8 mouse cellular contexts compared by ENCODE assay signal in genomic region chr17:29263840-29264633, GRCm38 (mm10). TPM values are rescaled to one million over a fixed set of nuclear protein-coding genes. Genes with fewer than 3 reads are reported as not detected.
A peak's percentile ranks its signal among the peaks of the same experiment; 100 is the strongest.
DNase-seq lines count a peak whose midpoint lies in the region; ATAC-seq lines count a peak whose summit lies in the region.

Gene Ppil1 (minus strand): TSS chr17:29264186.

- peak; percentile 78 for DNase-seq in T-cell, adult 2 months (ENCODE audit: low spot score)
- peak; percentile 87 to 88 for DNase-seq in cerebellum, postnatal 14 days
- DNase-seq in frontal cortex, postnatal 25 days (ENCODE audit: low spot score in 2 of 2), result peak; percentile 54 to 68
- peak; percentile 81 for DNase-seq in hindbrain, embryonic 14.5 days (ENCODE audit: low spot score)
- DNase-seq in left cerebral cortex, adult 18-20 months (ENCODE audit: low spot score in 2 of 2), result peak; percentile 76 to 77
- peak; percentile 84 for DNase-seq in right cerebral cortex, adult 18-20 months
- DNase-seq in urinary bladder, postnatal 25 days (ENCODE audit: low spot score), result peak; percentile 83

- peak within 1 kb of the TSS; percentile 71 for H3K4me3 ChIP-seq in hindbrain, embryonic 14.5 days (replicated peaks; ENCODE audit: low read length)
- peak within 1 kb of the TSS; percentile 74 for H3K4me3 ChIP-seq in macrophage (ENCODE audit: inconsistent target)

- H3K9me3 ChIP-seq in hindbrain, embryonic 14.5 days (ENCODE audit: control insufficient read depth, low read length), result no peaks in the 10 kb centered on the region

- peak within 1 kb of the TSS; percentile 73 for H3K9ac ChIP-seq in hindbrain, embryonic 14.5 days

- peaks cover 14% of the 10 kb centered on the region; the same call in 1 of the 2 replicates for H3K36me3 ChIP-seq in hindbrain, embryonic 14.5 days (replicated peaks; ENCODE audit: control insufficient read depth, insufficient read depth)
- 0 out of 2 replicates have a peak, but pooled peaks cover 5% of the 10 kb centered on the region for H3K36me3 ChIP-seq in macrophage (ENCODE audit: inconsistent target)

- peaks cover 42% of the 10 kb centered on the region for H3K79me2 ChIP-seq in macrophage (ENCODE audit: inconsistent target)

- H3K27ac ChIP-seq in hindbrain, embryonic 14.5 days, result peak within 1 kb of the TSS; percentile 97
- peak within 1 kb of the TSS; percentile 94 for H3K27ac ChIP-seq in macrophage

- H3K4me1 ChIP-seq in hindbrain, embryonic 14.5 days (replicated peaks; ENCODE audit: control insufficient read depth, insufficient read depth, low read length), result peaks cover 14% of the 10 kb centered on the region

- H3K4me2 ChIP-seq in hindbrain, embryonic 14.5 days (replicated peaks), result peak within 1 kb of the TSS; percentile 61

- ATAC-seq in hindbrain, embryonic 14.5 days (ENCODE audit: low FRiP score), result peak; percentile 71

- no peaks in the 10 kb centered on the region for H3K27me3 ChIP-seq in hindbrain, embryonic 14.5 days (ENCODE audit: control insufficient read depth, insufficient read depth, low read length)

- WGBS in hindbrain, embryonic 14.5 days, result 8% methylated on average over 38 of the region's 38 CpGs
- WGBS in macrophage (ENCODE audit: missing documents), result 8% methylated on average over 38 of the region's 38 CpGs

RNA-seq across cellular contexts. Expression of gene Ppil1, which starts in this region (rescaled TPM):
- polyA plus RNA-seq in hindbrain, embryonic 14.5 days (2014; fragmentation: Nextera tagmentation; extraction: Ambion mirVana), result 101 TPM in 2 replicates
- 10 to 100 TPM; 17.9 to 19.3 TPM for total RNA-seq in left cerebral cortex, adult 18-20 months (2021)
- total RNA-seq in macrophage (2018; cell fraction: chromatin; rRNA removed), result 10 to 100 TPM in 10 of 26 experiments, 1 to 10 TPM in 14, not detected in 2; 2.3 to 18.1 (median 7.2) TPM
- 10 to 100 TPM in 23 of 26 experiments, 1 to 10 TPM in 3; 8.2 to 23.2 (median 14.9) TPM for total RNA-seq in macrophage (2018; cell fraction: cytosol; rRNA removed)
- total RNA-seq in macrophage (2018; cell fraction: nucleus; rRNA removed), result 10 to 100 TPM in 8 of 26 experiments, 1 to 10 TPM in 18; 1.3 to 21.1 (median 5.9) TPM
- polyA plus RNA-seq in macrophage (2018), result 10.6 to 36.8 TPM (median 15.8 TPM) in 3 replicates

Comparison
In these comparisons a context has a peak if more than half of its experiments do, and no peak if none do; other contexts are left out.
1. Peak in every context shown above with its lines: DNase-seq, ATAC-seq, H3K4me3 ChIP-seq and H3K27ac ChIP-seq.